Mouse (Mus musculus) stomach, postnatal 0 days (tissue): ENCODE data around the gene Gpr141. TPM values are rescaled to one million over a fixed set of nuclear protein-coding genes. Genes with fewer than 3 reads are reported as not detected.
A peak's percentile ranks its signal among the peaks of the same experiment; 100 is the strongest.
"Not testable (repeated sequence)": the region's sequence is repeated elsewhere in the genome, so short reads cannot be mapped to it uniquely, and the experiment has no call there.

Experiments used
- ATAC-seq: fragments of 200-750 bp; cut with Nextera tagmentation; 2 replicates; pipeline ENCODE4 v1.8.0; 2017; ENCODE audit not compliant: low FRiP score, low TSS enrichment
- DNase-seq: peaks from one replicate; pipeline ENCODE4 v3.0.0-alpha.2; 2016; ENCODE audit warnings: low spot score
- H3K27ac ChIP-seq: fragments of 300-500 bp; sonication (generic); replicated peaks from 2 replicates; pipeline ENCODE4 v1.5.1; 2014; ENCODE audit warnings: mild to moderate bottlenecking, control low read depth
- H3K27me3 ChIP-seq: fragments of 300-500 bp; sonication (generic); 2 replicates; pipeline ENCODE4 v1.6.1; 2014; ENCODE audit warnings: low read length; ENCODE audit not compliant: control insufficient read depth, insufficient read depth
- H3K36me3 ChIP-seq: fragments of 300-500 bp; sonication (generic); 2 replicates; pipeline ENCODE4 v1.6.1; 2014; ENCODE audit warnings: low read length, mixed read lengths; ENCODE audit not compliant: control insufficient read depth, insufficient read depth
- H3K4me1 ChIP-seq: fragments of 300-500 bp; sonication (generic); replicated peaks from 2 replicates; pipeline ENCODE4 v1.6.1; 2014; ENCODE audit warnings: antibody characterized with exemption; ENCODE audit not compliant: control insufficient read depth, insufficient read depth
- H3K4me2 ChIP-seq: fragments of 300-500 bp; sonication (generic); replicated peaks from 2 replicates; pipeline ENCODE4 v1.6.1; 2014; ENCODE audit warnings: low read depth, mild to moderate bottlenecking, control low read depth, moderate library complexity
- H3K4me3 ChIP-seq: fragments of 300-500 bp; sonication (generic); 2 replicates; pipeline ENCODE4 v1.5.1; 2014; ENCODE audit warnings: low read depth, low read length, control low read depth
- H3K9ac ChIP-seq: fragments of 300-500 bp; sonication (generic); 2 replicates; pipeline ENCODE4 v1.6.1; 2014; ENCODE audit warnings: mild to moderate bottlenecking, low read length, control low read depth, mixed read lengths
- H3K9me3 ChIP-seq: fragments of 300-500 bp; sonication (generic); 2 replicates; pipeline ENCODE4 v1.6.1; 2016; ENCODE audit warnings: low read length; ENCODE audit not compliant: control insufficient read depth
- CTCF ChIP-seq: IDR thresholded peaks from 2 replicates; pipeline ENCODE4 v1.5.1; 2016; ENCODE audit warnings: antibody characterized with exemption, low read depth, mild to moderate bottlenecking, moderate library complexity
- EP300 ChIP-seq: optimal IDR thresholded peaks from 2 replicates; pipeline ENCODE3; 2016; ENCODE audit warnings: antibody characterized with exemption
- WGBS: fragments of 180-500 bp; shearing (Covaris S2); extraction: QIAGEN DNeasy Blood & Tissue Kit; methylation state at CpG from one replicate; pipeline ENCODE4 v1.1.7; 2014; 5-methylcytosine and 5-hydroxymethylcytosine counted together
- polyA plus RNA-seq: library from polyadenylated mRNA; unstranded; fragments of >200 nt; fragmentation: Nextera tagmentation; extraction: Ambion mirVana; gene quantifications from 2 replicates; pipeline ENCODE4 v1.2.1, GENCODE M21; 2015

Gene Gpr141
- polyA plus RNA-seq, 1 experiment from 2014 or later: 0.17 TPM

DNA sequence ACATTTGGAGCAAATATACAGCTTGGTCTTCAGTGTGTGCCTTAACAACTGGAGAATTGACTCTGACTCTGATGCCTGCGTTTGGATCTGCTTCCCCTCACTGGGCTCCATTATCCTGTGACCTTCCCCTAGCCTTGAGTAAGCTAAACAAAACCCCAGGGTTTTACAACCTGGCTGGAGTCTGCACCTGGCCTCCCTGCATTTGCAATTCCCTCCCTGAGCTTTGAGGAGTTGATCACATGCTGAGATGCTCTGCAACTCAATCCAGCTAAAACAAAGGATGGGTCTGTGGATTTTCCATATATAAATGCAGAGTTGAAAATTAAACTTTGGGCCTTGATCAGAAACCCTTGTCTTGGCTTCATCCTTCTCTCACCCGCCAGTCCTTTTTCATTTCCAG lies 4.8 kb downstream of the Gpr141 start:
- H3K4me3 ChIP-seq: no peak overlapping the region
- TF ChIP-seq EP300 (no peak), CTCF (no peak)
- DNase-seq (no peak), ATAC-seq (no peak)
- no peaks in the 10 kb centered on the region for H3K9me3 ChIP-seq
- no peak overlapping the region for H3K9ac ChIP-seq
- no peaks in the 10 kb centered on the region for H3K36me3 ChIP-seq
- H3K27me3 ChIP-seq: no peaks in the 10 kb centered on the region
- no peak overlapping the region for H3K27ac ChIP-seq
- H3K4me2 ChIP-seq: no peak overlapping the region
- H3K4me1 ChIP-seq: no peaks in the 10 kb centered on the region
- WGBS: 51% methylated on average over 2 of the region's 2 CpGs

DNA sequence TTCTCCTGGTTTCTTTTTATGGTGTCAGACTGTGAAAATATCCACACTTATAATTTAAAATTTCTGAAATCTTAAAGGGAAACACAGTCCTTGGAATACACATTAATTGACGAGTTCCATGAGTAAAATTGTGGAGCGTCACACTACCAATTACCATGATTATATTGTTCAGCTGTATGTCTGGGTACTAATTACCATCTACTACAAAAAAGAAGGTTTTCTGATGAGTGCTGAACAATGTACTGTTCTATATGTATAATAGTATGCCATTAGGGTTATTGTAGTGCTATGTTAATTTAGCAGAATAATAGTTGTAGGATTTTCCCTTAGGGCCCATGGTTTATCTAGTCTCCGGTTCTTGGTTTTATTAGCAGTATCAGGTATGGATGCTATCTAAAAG lies 29.1 kb downstream of the Gpr141 start:
- H3K4me3 ChIP-seq: no peak overlapping the region
- no peak overlapping the region for H3K27ac ChIP-seq
- ATAC-seq (no peak), DNase-seq (no peak)
- no peak for TF ChIP-seq EP300
- TF ChIP-seq CTCF: no peak
- H3K4me1 ChIP-seq: no peaks in the 10 kb centered on the region
- WGBS: 92% methylated on average over 3 of the region's 3 CpGs
- no peak overlapping the region for H3K4me2 ChIP-seq
- H3K9ac ChIP-seq: no peak overlapping the region
- no peaks in the 10 kb centered on the region for H3K27me3 ChIP-seq
- no peaks in the 10 kb centered on the region for H3K9me3 ChIP-seq
- no peaks in the 10 kb centered on the region for H3K36me3 ChIP-seq

DNA sequence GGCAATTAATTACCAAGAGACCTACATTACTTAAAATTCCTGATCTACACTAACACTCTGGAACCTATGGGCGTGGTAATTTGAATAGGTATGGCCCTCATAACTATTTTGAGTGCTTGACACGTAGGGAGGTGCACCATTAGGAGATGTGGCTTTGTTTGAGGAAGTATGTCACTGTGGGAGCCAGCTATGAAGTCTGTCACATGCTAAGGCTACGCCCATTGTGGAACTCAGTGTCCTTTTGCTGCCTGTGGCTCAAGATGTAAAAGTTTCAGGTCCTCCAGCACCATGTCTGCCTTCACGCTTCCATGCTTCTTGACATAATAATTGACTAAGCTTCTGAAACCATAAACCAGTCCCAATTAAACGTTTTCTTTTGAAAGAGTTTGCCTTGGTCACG lies 29.6 kb downstream of the Gpr141 start:
- Histone ChIP-seq H3K36me3 (no peaks in the 10 kb centered on the region), H3K4me2 (no peak overlapping the region), H3K27me3 (no peaks in the 10 kb centered on the region), H3K4me3 (no peak overlapping the region), H3K9me3 (no peaks in the 10 kb centered on the region), H3K9ac (no peak overlapping the region), H3K27ac (no peak overlapping the region), H3K4me1 (no peaks in the 10 kb centered on the region)
- DNase-seq (no peak), ATAC-seq (no peak)
- 73% methylated on average over 6 of the region's 6 CpGs for WGBS
- no peak for TF ChIP-seq CTCF
- no peak for TF ChIP-seq EP300

DNA sequence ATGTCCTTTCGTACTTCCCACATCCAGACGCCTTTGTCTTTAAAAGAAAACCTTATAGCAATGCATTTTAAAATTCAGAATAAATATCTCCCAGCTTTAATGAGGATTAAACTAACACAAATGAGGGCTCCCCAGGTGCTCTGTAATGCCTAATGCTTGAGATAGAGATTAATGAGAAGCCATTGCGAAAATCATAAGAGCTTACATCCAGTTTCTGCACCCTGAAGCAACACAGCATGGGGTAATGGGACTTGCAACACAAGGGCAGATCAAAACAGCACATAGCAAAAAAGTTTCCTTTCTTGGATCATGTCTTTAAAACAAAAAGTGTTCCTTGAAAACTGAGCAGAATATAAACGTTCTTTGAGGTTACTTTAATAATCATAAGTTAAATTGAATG lies 30.3 kb downstream of the Gpr141 start:
- Histone ChIP-seq H3K9me3 (no peaks in the 10 kb centered on the region), H3K36me3 (no peaks in the 10 kb centered on the region), H3K27me3 (no peaks in the 10 kb centered on the region), H3K4me3 (no peak overlapping the region), H3K27ac (no peak overlapping the region), H3K9ac (no peak overlapping the region), H3K4me2 (no peak overlapping the region), H3K4me1 (no peaks in the 10 kb centered on the region)
- WGBS: 76% methylated on average over 4 of the region's 4 CpGs
- no peak for DNase-seq
- no peak for TF ChIP-seq CTCF
- no peak for TF ChIP-seq EP300
- no peak for ATAC-seq

DNA sequence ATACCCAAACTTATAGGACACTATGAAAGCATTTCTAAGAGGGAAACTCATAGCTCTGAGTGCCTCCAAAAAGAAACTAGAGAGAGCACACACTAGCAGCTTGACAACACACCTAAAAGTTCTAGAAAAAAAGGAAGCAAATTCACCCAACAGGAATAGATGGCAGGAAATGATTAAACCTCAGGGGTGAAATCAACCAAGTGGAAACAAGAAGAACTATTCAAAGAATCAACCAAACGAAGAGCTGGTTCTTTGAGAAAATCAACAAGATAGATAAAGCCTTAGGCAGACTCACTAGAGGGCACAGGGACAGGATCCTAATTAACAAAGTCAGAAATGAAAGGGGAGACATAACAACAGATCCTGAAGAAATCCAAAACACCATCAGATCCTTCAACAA lies 36.1 kb downstream of the Gpr141 start:
- H3K4me1 ChIP-seq, DNase-seq, ATAC-seq, H3K27me3 ChIP-seq, H3K9me3 ChIP-seq, H3K27ac ChIP-seq, H3K4me2 ChIP-seq, H3K36me3 ChIP-seq, H3K9ac ChIP-seq, H3K4me3 ChIP-seq: not testable (repeated sequence)
- 53% methylated on average over 1 of the region's 1 CpGs for WGBS

DNA sequence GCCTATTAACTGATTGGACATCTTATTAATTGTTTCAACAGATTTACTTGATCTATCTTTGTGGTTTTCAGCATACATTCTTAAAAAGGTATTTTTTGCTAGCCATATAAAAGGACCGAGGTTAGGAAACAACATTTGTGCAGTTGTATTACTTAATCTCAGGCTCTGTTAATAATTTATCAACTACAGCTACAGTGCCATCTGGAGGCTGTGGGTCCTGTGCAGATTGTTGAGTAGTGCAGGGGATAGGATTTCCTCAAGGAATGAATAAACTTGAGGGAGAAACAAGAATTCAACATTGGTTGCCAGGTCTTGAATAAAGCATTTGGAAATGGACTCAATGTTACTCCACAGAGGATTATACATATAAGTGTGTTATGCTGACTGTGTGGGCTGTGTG lies 53.9 kb downstream of the Gpr141 start:
- DNase-seq: no peak

More for the DNA sequence above, 53.9 kb downstream of the Gpr141 start:
- Histone ChIP-seq H3K27me3 (no peaks in the 10 kb centered on the region), H3K36me3 (no peaks in the 10 kb centered on the region), H3K4me3 (no peak overlapping the region), H3K9ac (no peak overlapping the region), H3K4me2 (no peak overlapping the region), H3K9me3 (no peaks in the 10 kb centered on the region), H3K4me1 (no peaks in the 10 kb centered on the region), H3K27ac (no peak overlapping the region)
- no peak for TF ChIP-seq EP300
- peak; percentile 49 for TF ChIP-seq CTCF
- no peak for ATAC-seq
- 23% methylated on average over 1 of the region's 1 CpGs for WGBS
